Mouse (Mus musculus): ENCODE measurements around the gene Dok1.

GRCm38 (mm10) chr6:82993696-82994095, 39.6 kb downstream of the Dok1 start:
- TF ChIP-seq CTCF (IDR thresholded peaks at IDR 0.05; ENCODE audit: borderline replicate concordance, control insufficient read depth, extremely low read depth, insufficient read depth, low read length, poor library complexity) = no peak
- TF ChIP-seq POLR2A (IDR thresholded peaks at IDR 0.05; ENCODE audit: control insufficient read depth, extremely low read depth, insufficient read depth, low read length, poor library complexity) = no peak

Measured in thymus, adult 2 months (tissue).